Mouse (Mus musculus): ENCODE measurements around the gene Dnaja1.

The Dnaja1 gene

GRCm38 (mm10) chr4:40722011-40722666 lies at the start of gene Dnaja1:
Dnaja1 (plus strand) TSS chr4:40722150.
- DNase-seq (ENCODE audit: low spot score): peak; percentile 93

- DNase-seq (ENCODE audit: low spot score): no peak
Measured at GRCm38 (mm10) chr4:40673526-40673925, 48.4 kb upstream of the Dnaja1 start.

- DNase-seq (ENCODE audit: low spot score): no peak
Measured at GRCm38 (mm10) chr4:40676338-40676737, 45.6 kb upstream of the Dnaja1 start.

- no peak for DNase-seq (ENCODE audit: low spot score)
Measured at GRCm38 (mm10) chr4:40677132-40677531, 44.8 kb upstream of the Dnaja1 start.

- no peak for DNase-seq (ENCODE audit: low spot score)
Measured at GRCm38 (mm10) chr4:40680250-40680860, 41.6 kb upstream of the Dnaja1 start.

GRCm38 (mm10) chr4:40681908-40682307 lies 40.0 kb upstream of the Dnaja1 start:
- DNase-seq (ENCODE audit: low spot score): peak; percentile 53

- no peak for DNase-seq (ENCODE audit: low spot score)
Measured at GRCm38 (mm10) chr4:40682359-40682758, 39.6 kb upstream of the Dnaja1 start.

- no peak for DNase-seq (ENCODE audit: low spot score)
Measured at GRCm38 (mm10) chr4:40683306-40683705, 38.6 kb upstream of the Dnaja1 start.

GRCm38 (mm10) chr4:40691100-40691499 lies 30.9 kb upstream of the Dnaja1 start:
- no peak for DNase-seq (ENCODE audit: low spot score)

- DNase-seq (ENCODE audit: low spot score): no peak
Measured at GRCm38 (mm10) chr4:40697059-40697458, 24.9 kb upstream of the Dnaja1 start.

GRCm38 (mm10) chr4:40700216-40700615 lies 21.7 kb upstream of the Dnaja1 start:
- DNase-seq (ENCODE audit: low spot score): no peak

- DNase-seq (ENCODE audit: low spot score): no peak
Measured at GRCm38 (mm10) chr4:40701796-40702195, 20.2 kb upstream of the Dnaja1 start.

GRCm38 (mm10) chr4:40702797-40703709 lies 18.9 kb upstream of the Dnaja1 start, which contains the start of gene Aptx:
Aptx (minus strand) TSS chr4:40703194.
- peak; percentile 95 for DNase-seq (ENCODE audit: low spot score)

- DNase-seq (ENCODE audit: low spot score): no peak
Measured at GRCm38 (mm10) chr4:40703710-40704275, 18.2 kb upstream of the Dnaja1 start.

GRCm38 (mm10) chr4:40717141-40717540 lies 4.8 kb upstream of the Dnaja1 start:
- DNase-seq (ENCODE audit: low spot score): no peak

GRCm38 (mm10) chr4:40720910-40721309 lies 1.0 kb upstream of the Dnaja1 start:
- DNase-seq (ENCODE audit: low spot score): no peak

- DNase-seq (ENCODE audit: low spot score): peak; percentile 30
Measured at GRCm38 (mm10) chr4:40722687-40723460, 924 bp downstream of the Dnaja1 start.

GRCm38 (mm10) chr4:40725141-40725540 lies 3.2 kb downstream of the Dnaja1 start:
- no peak for DNase-seq (ENCODE audit: low spot score)

GRCm38 (mm10) chr4:40725554-40725953 lies 3.6 kb downstream of the Dnaja1 start:
- DNase-seq (ENCODE audit: low spot score): no peak

- DNase-seq (ENCODE audit: low spot score): no peak
Measured at GRCm38 (mm10) chr4:40727247-40727646, 5.3 kb downstream of the Dnaja1 start.

- DNase-seq (ENCODE audit: low spot score): no peak
Measured at GRCm38 (mm10) chr4:40731262-40731661, 9.3 kb downstream of the Dnaja1 start.

- no peak for DNase-seq (ENCODE audit: low spot score)
Measured at GRCm38 (mm10) chr4:40735351-40735750, 13.4 kb downstream of the Dnaja1 start.

Data from left cerebral cortex, adult 11 months (tissue).